Mouse (Mus musculus) thymus, postnatal 10 days (tissue): ENCODE measurements around the gene Tmem182.

Experiments used
- DNase-seq, 2 experiments: peaks; one replicate each; pipeline ENCODE4 v3.0.0; 2021; ENCODE audit warnings: low spot score in 2 of 2

Tmem182 gene

DNA sequence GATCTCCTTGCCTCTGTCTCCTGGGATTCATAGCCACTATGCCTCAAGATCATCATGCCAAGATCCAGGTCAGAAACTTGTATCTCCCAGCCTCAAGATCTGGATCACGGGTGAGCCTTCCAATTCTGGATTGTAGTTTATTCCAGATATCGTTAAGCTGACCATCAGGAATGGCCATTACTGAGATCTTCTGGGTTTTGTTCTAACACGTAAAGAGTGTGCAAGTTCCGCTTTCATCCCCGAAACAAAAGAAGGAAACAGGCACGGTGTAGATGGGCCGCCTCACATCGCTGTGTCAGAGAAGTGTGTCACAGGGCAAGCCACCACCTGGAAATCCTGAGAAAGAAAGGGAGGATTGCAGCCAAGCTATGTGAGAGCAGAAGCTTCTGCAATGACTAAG is 6.3 kb upstream of the Tmem182 start:
- no peak for DNase-seq

DNA sequence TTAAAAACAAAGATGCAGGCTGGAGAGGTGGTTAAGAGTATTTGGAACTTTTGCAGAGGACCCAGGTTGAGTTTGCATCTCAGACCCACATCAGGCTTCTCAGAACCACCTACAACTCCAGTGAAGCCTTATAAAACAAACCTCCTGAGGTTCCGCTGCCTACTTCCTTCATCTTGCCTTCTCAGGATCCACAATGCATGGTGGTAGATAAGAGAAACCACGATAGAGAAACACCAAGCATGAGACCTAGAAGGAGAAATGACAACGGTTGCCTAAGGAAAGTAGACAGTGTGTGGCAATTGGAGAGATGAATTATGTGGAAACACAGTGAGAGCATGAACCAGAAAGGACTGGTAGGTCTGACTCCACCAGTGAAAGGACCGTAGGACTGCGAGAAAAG is 4.5 kb upstream of the Tmem182 start:
- DNase-seq, result no peak

DNA sequence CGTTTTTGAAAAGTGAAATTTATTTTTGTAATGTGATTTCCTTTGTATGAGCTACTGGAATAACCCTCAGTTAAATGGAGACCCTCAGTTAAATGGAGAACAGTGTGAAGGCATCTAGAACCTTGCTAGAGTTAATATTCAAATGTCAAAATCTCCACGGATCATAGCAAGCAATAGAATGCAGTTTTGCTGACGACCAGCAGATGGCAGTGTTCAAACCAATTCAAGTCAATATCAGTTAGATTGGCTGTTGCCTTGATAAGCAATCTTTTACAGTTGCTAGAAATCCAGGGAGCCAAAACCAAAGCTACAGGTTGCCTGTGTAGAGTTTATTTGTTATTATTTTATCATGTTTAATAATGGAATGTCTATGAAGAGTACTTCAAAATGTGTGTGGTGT is 2.6 kb upstream of the Tmem182 start:
- DNase-seq, result peak in 1 of 2 experiments; percentile 33

- no peak for DNase-seq
Observed at GRCm38 (mm10) chr1:40804118-40804517, 1.3 kb upstream of the Tmem182 start.

GRCm38 (mm10) chr1:40805891-40806290 is 490 bp downstream of the Tmem182 start:
- no peak for DNase-seq

DNA sequence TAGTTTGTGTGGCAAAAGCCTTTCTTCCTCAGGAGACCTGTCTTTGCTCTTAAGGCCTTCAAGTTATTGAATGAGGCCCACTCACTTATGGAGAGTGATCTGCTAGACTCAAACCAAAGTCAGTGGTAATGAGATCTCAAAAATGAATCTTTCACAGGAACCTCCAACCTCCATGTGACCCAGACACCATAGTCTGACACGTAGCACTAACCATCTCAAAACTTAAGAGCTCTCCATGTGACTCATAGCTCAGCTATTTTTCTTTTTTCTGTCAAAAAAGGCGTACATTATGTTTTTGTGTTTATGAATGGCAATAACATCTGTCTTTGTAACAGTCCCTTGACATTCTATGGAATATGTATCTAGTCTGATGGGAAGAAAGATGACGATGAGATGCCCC is 3.2 kb downstream of the Tmem182 start:
- DNase-seq, result no peak

- DNase-seq, result no peak
Observed at GRCm38 (mm10) chr1:40815071-40815845, 9.9 kb downstream of the Tmem182 start.

DNA sequence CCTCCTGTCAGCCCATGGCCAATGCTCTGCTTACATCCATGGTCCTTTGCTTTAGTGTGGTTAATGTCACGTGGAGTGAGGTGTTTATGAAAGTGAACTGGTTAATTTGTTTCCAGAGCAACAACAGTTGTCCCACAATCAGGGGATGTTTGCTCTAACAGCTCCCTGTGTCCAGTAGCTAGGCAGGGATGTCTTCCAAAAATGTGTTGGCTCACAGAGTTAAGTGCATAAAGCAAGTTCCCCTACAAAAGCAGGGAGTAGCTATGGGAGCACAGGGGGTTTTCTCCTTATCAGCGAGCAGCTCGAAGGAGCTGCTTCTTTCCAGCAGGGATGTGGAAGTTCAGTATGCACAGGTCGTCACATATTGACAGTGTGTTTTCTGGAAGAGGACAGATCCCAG is 19.1 kb downstream of the Tmem182 start:
- no peak for DNase-seq

DNA sequence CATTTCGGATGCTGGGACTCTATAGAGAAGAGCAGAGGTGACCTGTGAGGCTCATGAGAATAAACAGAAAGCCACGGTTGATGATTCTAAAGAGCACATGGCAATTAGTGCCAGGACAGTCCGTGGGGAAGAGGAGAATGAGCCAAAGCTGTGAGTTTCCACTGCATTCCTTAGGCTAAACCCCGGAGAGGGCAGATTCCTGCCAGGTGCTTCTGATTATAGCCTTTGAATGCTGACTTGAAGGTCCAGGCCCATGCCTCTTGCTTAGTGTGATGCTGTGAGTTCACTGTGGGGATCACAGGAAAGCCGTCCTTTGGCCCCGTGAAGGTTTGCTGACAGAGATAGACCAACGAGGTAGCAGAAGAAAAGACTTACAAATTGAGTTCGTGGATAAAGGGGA is 19.5 kb downstream of the Tmem182 start:
- no peak for DNase-seq

- DNase-seq, result no peak
Observed at GRCm38 (mm10) chr1:40825826-40826225, 20.4 kb downstream of the Tmem182 start.

DNA sequence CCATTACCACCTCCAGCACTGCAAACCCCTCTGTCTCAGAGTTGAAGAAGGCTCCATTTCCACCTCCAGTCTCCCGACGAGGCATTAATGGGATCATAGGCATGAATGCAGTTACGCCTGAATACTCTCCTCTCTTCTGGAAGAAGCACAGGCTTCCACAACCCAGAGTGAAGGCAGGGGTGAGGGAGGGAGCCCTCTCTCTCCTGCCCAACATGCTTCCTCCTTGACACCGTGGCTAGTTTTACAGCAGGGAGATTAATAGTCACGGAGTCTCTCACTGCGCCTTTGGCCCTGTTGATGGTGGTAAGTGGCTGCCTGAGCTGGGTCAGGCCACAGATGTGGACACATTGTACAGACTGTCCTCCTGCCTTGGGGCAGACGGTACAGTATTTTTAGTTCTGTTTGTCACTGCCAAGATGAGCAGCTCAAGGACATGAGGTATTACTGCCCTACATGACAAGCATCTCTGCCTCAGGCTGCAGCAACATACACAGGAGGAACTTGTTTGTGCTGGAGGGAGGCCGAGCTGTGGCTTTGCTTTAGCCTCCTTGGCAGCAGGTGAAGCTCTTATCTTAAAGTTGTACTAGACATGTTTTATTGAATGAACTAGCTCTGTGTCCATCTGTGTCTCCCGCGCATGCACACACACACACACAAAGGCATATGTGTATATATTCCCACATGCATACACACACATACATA is 24.0 kb downstream of the Tmem182 start:
- DNase-seq, result no peak

DNA sequence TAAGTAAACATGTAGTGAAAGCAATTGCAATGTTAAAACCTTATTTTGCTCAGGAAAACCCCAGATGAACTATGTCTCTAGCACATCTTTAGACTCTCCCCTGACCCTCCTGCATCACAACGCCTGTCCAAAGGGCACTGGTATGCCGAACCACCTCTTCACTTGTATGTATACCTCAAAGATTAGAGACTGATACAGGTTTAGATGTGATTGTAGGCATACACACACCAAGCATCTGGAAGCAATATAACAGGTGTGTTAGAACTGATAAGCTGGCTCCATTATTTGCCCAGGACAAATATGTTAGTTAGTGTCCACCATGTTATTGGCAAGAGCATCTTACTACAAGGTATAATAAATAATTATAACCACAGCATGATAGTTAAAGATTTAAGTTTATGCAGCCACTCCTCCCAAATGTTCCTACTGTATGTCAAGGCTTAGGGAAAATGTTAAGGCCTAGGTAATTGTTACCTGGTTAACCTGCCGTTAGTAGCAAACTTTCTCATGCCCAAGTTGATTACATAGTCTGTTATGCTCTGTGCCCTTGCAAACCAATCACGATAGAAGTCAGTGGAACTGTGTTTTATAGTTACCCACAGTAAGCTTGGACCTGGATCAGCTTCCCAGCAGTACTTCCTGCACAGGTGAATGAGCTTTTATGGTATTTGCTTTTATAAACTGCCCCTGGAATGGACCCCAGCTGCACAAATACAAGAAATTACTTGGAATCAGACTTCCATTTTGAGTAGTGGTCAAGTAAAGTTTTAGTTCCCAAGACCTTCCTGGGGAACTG is 25.5 kb downstream of the Tmem182 start:
- no peak for DNase-seq

GRCm38 (mm10) chr1:40835468-40835867 is 30.1 kb downstream of the Tmem182 start:
- no peak for DNase-seq

GRCm38 (mm10) chr1:40840605-40841004 is 35.2 kb downstream of the Tmem182 start:
- no peak for DNase-seq

GRCm38 (mm10) chr1:40841032-40841761 is 35.8 kb downstream of the Tmem182 start:
- no peak for DNase-seq

GRCm38 (mm10) chr1:40844616-40845015 is 39.2 kb downstream of the Tmem182 start:
- DNase-seq, result peak in 1 of 2 experiments; percentile 16

DNA sequence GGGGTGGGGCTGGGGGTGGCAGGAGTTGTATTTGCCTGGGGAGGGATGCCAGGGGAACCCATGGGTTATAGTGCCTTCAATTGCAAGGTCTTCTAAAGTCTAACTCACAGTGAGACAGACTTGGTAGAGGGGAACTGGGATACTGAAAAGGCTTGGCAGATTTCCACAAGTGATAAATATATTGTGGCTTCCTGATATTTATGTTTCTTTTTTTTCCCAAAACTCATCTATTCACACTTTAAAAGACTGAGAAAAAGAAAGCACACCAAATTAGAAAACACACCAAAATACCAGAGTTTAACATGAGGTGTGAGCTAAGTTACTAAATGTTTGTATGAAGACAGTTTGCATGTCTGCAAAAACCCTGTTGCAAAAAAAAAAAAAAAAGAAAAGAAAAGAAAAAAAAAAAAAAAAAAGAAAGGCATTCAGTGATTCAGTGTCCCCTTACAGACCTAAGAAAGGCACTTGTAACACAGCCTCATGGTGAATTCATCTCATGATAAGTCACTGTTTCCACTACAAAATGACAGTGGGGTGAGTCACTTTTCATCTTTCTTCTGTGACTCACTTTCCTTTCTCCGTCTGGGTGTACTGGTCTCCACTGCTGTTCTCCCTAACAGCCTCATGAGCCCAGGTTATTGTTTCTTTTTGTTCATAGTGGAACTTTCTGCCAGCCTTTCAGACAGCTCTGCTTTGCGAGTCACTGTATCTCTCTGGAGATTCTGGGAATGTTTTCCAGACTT is 42.0 kb downstream of the Tmem182 start:
- DNase-seq, result no peak

DNA sequence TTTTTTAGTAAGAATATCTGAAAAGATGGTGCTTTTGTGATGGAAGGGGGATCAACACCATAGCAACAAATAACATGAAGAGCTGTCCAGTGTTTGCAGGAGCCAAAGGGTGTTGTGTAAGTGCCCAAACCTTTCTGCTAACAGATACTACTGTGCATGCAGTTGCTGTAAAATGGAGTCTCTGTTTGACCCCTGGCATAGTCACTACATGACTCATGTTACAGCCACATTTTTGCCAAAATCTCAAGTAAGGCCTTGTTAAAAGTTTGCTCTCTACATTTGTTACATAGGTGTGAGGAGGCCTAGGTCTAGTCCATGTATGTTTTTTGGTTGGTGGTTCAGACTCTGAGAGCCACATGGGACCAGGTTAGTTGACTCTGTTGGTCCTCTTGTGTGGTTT is 45.9 kb downstream of the Tmem182 start:
- no peak for DNase-seq

GRCm38 (mm10) chr1:40855268-40855667 is 49.9 kb downstream of the Tmem182 start:
- DNase-seq, result no peak

DNA sequence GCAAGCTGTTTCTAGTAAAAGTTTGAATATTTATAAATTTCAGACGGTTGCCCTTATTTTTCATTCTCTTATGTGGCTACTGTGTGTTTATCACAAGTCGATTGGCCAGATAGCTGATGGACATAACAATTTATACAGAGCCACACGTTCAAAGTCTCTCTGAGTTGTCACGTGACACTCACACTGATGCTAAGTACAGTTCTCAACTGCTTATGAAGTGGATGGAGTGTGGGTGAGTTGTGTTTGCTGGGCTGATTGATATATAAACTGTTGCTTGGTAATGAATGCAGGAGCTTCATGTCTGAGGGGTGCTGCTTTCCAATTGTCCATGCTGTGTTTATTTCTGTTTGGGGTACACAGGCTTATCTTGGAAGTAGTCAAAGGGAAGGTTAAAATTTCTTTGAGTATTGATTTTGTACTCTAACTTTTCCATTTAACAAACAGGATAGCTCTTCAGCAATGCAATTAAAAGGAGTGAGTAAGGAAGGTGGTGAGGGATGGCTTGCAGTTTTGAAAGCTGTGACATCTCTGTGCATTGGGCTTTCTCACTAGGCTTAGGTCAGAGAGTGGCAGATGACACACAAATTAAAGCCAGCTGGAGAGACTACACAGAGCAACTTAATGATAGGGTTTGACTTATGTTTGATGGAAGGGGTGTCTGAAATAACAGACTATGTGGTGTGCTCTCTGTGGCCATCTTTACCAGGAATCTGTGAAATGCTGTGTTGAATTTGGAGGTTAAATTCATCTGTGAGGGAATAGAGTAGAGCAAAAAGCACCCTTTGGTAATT is 51.6 kb downstream of the Tmem182 start:
- DNase-seq, result no peak
